Mouse (Mus musculus) liver, adult 2 months (tissue): ENCODE results near the gene Wdr6. TPM values are rescaled to one million over a fixed set of nuclear protein-coding genes. Genes with fewer than 3 reads are reported as not detected.

Experiments
- DNase-seq: peaks from one replicate; pipeline ENCODE4 v3.0.0-alpha.2; 2011; ENCODE audit warnings: low read depth, low spot score; ENCODE audit errors: extremely low read depth
- H3K27ac ChIP-seq: fragments of 200-500 bp; replicated peaks from 2 replicates; pipeline ENCODE4 v1.5.1; 2012; ENCODE audit warnings: low read depth, mild to moderate bottlenecking, control low read depth, inconsistent platforms, low read length; ENCODE audit not compliant: insufficient read depth
- H3K27me3 ChIP-seq: fragments of 200-500 bp; 2 replicates; pipeline ENCODE4 v1.6.1; 2012; ENCODE audit warnings: mild to moderate bottlenecking, moderate library complexity, low read length, inconsistent platforms; ENCODE audit not compliant: control insufficient read depth, insufficient read depth
- H3K36me3 ChIP-seq: fragments of 200-500 bp; 2 replicates; pipeline ENCODE4 v1.6.1; 2012; ENCODE audit warnings: low read length, inconsistent platforms; ENCODE audit not compliant: control insufficient read depth, insufficient read depth
- H3K4me1 ChIP-seq: fragments of 200-500 bp; 2 replicates; pipeline ENCODE4 v1.6.1; 2011; ENCODE audit warnings: low read length; ENCODE audit not compliant: control insufficient read depth, insufficient read depth
- H3K4me3 ChIP-seq: fragments of 200-500 bp; 2 replicates; pipeline ENCODE4 v1.5.1; 2011; ENCODE audit warnings: low read depth, mild to moderate bottlenecking, control low read depth, low read length, moderate library complexity; ENCODE audit not compliant: insufficient read depth
- H3K79me2 ChIP-seq: fragments of 200-500 bp; 2 replicates; pipeline ENCODE4 v1.6.1; 2012; ENCODE audit warnings: inconsistent platforms, mild to moderate bottlenecking, low read length, moderate library complexity; ENCODE audit not compliant: control insufficient read depth, insufficient read depth
- H3K9ac ChIP-seq: fragments of 200-500 bp; 2 replicates; pipeline ENCODE4 v1.6.1; 2012; ENCODE audit warnings: low read depth, mild to moderate bottlenecking, control low read depth, inconsistent platforms, low read length
- CTCF ChIP-seq: fragments of 200-500 bp; IDR thresholded peaks from 2 replicates; pipeline ENCODE4 v1.5.1; 2011; ENCODE audit warnings: low read depth, low read length, control low read depth
- POLR2A ChIP-seq: fragments of 200-500 bp; IDR thresholded peaks from 2 replicates; pipeline ENCODE4 v1.6.1; 2011; ENCODE audit warnings: low read length, control low read depth; ENCODE audit not compliant: insufficient read depth; ENCODE audit errors: extremely low read depth
- whole genome bisulfite sequencing: fragments of 180-500 bp; shearing (Covaris S2); methylation state at CpG from one replicate; pipeline ENCODE4 v1.1.7; 2018; 5-methylcytosine and 5-hydroxymethylcytosine counted together
- polyA plus RNA-seq: library from polyadenylated mRNA; depleted of rRNA; stranded (reverse); fragments of >200 nt; gene quantifications from 2 replicates; pipeline ENCODE4 v1.2.3, GENCODE M21; 2012
- total RNA-seq: library from RNA; depleted of rRNA; stranded (reverse); fragments of >200 nt; gene quantifications from 2 replicates; pipeline ENCODE4 v1.2.3, GENCODE M21; 2014

Gene Wdr6
- total and polyA plus RNA-seq, 2 experiments = 6.4 to 14.8 TPM

GRCm38 (mm10) chr9:108591462-108591861 is 12.9 kb upstream of the Wdr6 start:
- Histone ChIP-seq H3K27ac (no peak overlapping the region), H3K4me3 (no peak overlapping the region)
- WGBS = 91% methylated on average over 4 of the region's 4 CpGs

DNA sequence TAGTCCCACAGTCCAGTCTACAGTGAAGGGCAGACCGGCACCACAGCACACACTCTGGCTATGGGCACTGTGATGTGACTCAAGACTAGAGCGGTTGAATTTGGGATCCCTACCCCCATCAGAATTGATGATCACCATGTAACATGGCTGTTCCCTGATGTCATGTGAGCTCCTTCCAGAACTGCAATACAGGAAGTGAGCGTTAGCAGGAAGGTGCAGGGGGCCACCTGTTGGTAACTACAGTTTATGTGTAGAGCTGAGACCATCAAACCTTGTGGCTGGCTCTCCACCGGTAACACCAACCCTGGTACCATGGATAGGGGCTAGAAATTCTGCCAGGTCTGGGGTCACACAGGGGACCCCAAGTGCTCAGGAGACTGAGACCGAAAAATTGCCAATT is 10.7 kb upstream of the Wdr6 start:
- H3K4me1 ChIP-seq = no peaks in the 10 kb centered on the region
- TF ChIP-seq POLR2A (no peak), CTCF (no peak)

More at GRCm38 (mm10) chr9:108591462-108591861, 12.9 kb upstream of the Wdr6 start:
- no peaks in the 10 kb centered on the region for H3K27me3 ChIP-seq
- H3K9ac ChIP-seq = no peak overlapping the region
- TF ChIP-seq POLR2A (no peak), CTCF (no peak)
- H3K36me3 ChIP-seq = no peaks in the 10 kb centered on the region
- DNase-seq = no peak
- H3K4me1 ChIP-seq = no peaks in the 10 kb centered on the region
- no peaks in the 10 kb centered on the region for H3K79me2 ChIP-seq

GRCm38 (mm10) chr9:108587571-108588180 is 9.1 kb upstream of the Wdr6 start:
- H3K4me1 ChIP-seq = no peaks in the 10 kb centered on the region
- H3K79me2 ChIP-seq = no peaks in the 10 kb centered on the region
- no peaks in the 10 kb centered on the region for H3K27me3 ChIP-seq
- H3K27ac ChIP-seq = no peak overlapping the region
- no peak overlapping the region for H3K9ac ChIP-seq
- DNase-seq = no peak
- H3K36me3 ChIP-seq = no peaks in the 10 kb centered on the region
- no peak for TF ChIP-seq POLR2A
- no peak overlapping the region for H3K4me3 ChIP-seq
- 34% methylated on average over 14 of the region's 14 CpGs for WGBS

More for the DNA sequence above, 10.7 kb upstream of the Wdr6 start:
- Histone ChIP-seq H3K79me2 (no peaks in the 10 kb centered on the region), H3K36me3 (no peaks in the 10 kb centered on the region), H3K27me3 (no peaks in the 10 kb centered on the region), H3K27ac (no peak overlapping the region), H3K4me3 (no peak overlapping the region), H3K9ac (no peak overlapping the region)
- DNase-seq = no peak
- 86% methylated on average over 5 of the region's 5 CpGs for WGBS

DNA sequence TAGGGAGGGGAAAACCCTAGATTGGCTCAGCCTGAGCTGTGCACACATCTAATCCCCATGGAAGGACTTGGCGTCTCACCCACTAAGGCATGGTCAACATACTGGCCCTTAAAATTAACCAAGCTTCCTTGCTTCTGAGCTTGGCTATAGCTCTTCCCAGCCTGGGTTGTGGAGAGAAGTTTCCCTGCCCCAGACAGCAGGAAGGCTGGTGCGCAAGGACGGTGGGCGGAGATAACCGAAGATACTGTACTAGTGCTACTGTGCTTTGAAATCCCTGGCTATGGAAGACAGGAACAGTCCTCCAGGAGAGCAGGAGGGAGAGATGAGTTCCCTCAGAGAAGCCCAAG is 778 bp upstream of the Wdr6 start:
- 66% methylated on average over 5 of the region's 5 CpGs for WGBS
- Histone ChIP-seq H3K4me3 (peak overlapping the region; percentile 86; the same call in 1 of the 2 replicates), H3K4me1 (peaks cover 4% of the 10 kb centered on the region; the same call in 1 of the 2 replicates), H3K9ac (peak overlapping the region; percentile 63), H3K79me2 (no peaks in the 10 kb centered on the region), H3K36me3 (no peaks in the 10 kb centered on the region), H3K27me3 (no peaks in the 10 kb centered on the region), H3K27ac (no peak overlapping the region)
- TF ChIP-seq CTCF = no peak
- no peak for TF ChIP-seq POLR2A
- no peak for DNase-seq

DNA sequence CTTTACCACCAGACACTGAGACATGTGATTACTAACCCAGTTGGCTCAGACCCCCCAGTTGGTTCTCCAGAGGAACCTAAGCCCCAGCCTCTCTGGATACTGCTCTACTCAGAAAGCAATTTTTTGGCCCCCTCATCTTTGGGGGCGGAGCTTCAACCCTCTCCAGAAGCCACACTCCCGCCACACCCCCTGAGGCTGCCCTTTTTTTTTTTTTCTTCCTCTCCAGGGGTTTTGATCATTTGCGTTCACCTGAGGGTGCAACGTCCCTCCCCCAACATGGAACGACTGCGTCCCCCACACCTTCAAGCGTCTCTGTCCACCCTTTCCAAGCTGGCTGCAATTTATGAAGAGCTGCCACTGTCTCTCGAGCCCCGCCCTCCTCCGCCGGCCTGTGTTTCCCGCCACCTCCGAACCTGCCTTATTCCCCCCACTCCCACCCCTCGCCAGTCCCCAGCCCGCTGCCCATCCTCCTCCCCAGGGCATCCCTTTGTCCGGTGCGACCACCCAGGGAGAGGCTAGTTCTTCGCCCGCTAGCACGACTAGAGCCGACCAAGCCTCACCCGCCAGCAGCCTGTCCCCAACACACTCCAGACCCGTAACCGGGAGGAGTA is 500 bp downstream of the Wdr6 start:
- under 1% methylated on average over 24 of the region's 24 CpGs for WGBS
- no peak for TF ChIP-seq CTCF
- no peak for TF ChIP-seq POLR2A
- DNase-seq = no peak

GRCm38 (mm10) chr9:108577025-108577424 is 1.5 kb downstream of the Wdr6 start:
- Histone ChIP-seq H3K4me1 (peaks cover 4% of the 10 kb centered on the region; the same call in 1 of the 2 replicates), H3K27ac (no peak overlapping the region), H3K9ac (no peak overlapping the region), H3K27me3 (no peaks in the 10 kb centered on the region), H3K4me3 (no peak overlapping the region), H3K36me3 (peaks cover 2% of the 10 kb centered on the region; the same call in 1 of the 2 replicates), H3K79me2 (no peaks in the 10 kb centered on the region)
- no peak for DNase-seq
- 81% methylated on average over 6 of the region's 6 CpGs for WGBS
- TF ChIP-seq POLR2A (no peak), CTCF (no peak)

More for the DNA sequence above, 500 bp downstream of the Wdr6 start:
- H3K9ac ChIP-seq = peak overlapping the region; percentile 84
- H3K27me3 ChIP-seq = no peaks in the 10 kb centered on the region
- no peaks in the 10 kb centered on the region for H3K36me3 ChIP-seq
- peak overlapping the region; percentile 86 for H3K4me3 ChIP-seq
- peaks cover 4% of the 10 kb centered on the region; the same call in 1 of the 2 replicates for H3K4me1 ChIP-seq
- 0 out of 2 replicates have a peak overlapping the region, but pooled peaks have one; percentile 17 for H3K27ac ChIP-seq
- no peaks in the 10 kb centered on the region for H3K79me2 ChIP-seq
